In the genomic region with DNA sequence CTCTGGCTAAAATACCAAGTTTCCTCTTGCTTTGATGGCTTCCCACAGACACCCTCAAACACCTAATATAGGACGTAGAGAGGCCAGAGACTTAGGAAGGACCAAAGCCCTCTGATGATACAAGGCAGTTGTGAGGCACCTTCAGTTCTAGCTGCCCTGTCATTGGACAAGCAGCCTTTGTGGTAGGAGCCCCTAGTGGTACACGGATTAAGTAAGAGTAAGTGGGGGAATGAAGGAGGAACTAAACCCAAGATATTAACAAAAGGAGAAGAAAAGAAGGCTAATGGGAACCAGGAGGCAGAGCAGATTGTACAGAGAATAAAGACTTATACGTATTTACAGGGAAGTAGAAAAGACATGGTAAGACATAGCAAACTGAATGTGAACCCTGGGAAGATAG, we compare ENCODE assay signal across 3 mouse cellular contexts.
ATAC-seq lines count a peak whose summit lies in the region.

No protein-coding gene starts in this region.

- ATAC-seq in common myeloid progenitor, adult 5-6 weeks (replicated peaks; ENCODE audit: low read depth, poor library complexity, severe bottlenecking): 0 out of 2 replicates have a peak, but pooled peaks have one; percentile 32
- ATAC-seq in granulocyte monocyte progenitor cell, adult 5-6 weeks (replicated peaks; ENCODE audit: poor library complexity, severe bottlenecking): peak; percentile 79
- peak; percentile 63; the same call in 1 of the 2 replicates for ATAC-seq in megakaryocyte progenitor cell, adult 5-6 weeks (replicated peaks; ENCODE audit: poor library complexity)
